Comparison of ENCODE assay signal across 33 mouse cellular contexts in the genomic region with DNA sequence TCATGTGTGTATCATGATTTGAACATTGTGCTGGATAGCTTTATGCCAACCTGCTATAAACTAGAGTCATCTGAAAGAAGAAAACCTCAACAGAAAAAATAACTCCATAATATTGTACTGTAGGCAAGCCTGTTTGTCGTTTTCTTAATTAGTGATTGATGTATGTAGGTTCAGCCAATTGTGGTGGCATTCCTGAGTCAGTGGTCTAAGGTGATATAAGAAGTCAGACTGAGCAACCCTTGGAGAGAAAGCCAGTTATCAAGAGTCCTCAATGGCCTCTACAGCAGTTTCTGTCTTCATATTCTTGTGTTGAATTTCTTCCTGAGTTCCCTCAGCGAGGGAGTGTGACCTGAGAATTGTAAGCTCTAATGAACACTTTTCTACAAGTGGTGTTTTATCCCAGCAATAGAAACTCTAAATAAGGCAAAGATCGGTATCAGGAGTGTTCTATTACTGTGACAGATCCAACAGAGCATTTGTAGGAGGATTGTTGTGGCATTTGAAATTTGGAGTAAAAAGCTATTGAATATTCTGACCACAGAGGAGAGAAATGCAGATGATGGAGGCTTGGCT. TPM values are rescaled to one million over a fixed set of nuclear protein-coding genes. Genes with fewer than 3 reads are reported as not detected.
"Had no signal": no experiment of that assay in that cellular context is flagged by ENCODE, and none has a peak within 500 bp of the region (broad histone marks: within the 10 kb centered on the region; RNA-seq: fewer than 3 reads in every experiment).

No protein-coding gene starts in this region.

- DNase-seq: left cerebral cortex, postnatal 4 days; liver; liver, embryonic 13.5 days; liver, postnatal 0 days; lung, adult 18-20 months; lung, adult 2 months; lung, embryonic 14.5 days; lung, postnatal 10 days; lung, postnatal 14 days; lung, postnatal 36 days; lung, postnatal 4 days; midbrain, embryonic 14.5 days had no signal

- H3K9me3 ChIP-seq: limb, embryonic 10.5 days; limb, embryonic 12.5 days; limb, embryonic 13.5 days; limb, embryonic 15.5 days; liver, embryonic 12.5 days; liver, embryonic 13.5 days; liver, embryonic 15.5 days; lung, embryonic 15.5 days; megakaryocyte, embryonic 14.5 days; midbrain, embryonic 10.5 days; midbrain, embryonic 12.5 days; midbrain, embryonic 13.5 days; midbrain, embryonic 15.5 days had no signal

- H3K27ac ChIP-seq: limb, embryonic 10.5 days; limb, embryonic 12.5 days; limb, embryonic 13.5 days; limb, embryonic 15.5 days; liver, embryonic 12.5 days; liver, embryonic 13.5 days; liver, embryonic 14.5 days; liver, embryonic 15.5 days; lung, embryonic 15.5 days; macrophage; midbrain, embryonic 10.5 days; midbrain, embryonic 12.5 days; midbrain, embryonic 13.5 days; midbrain, embryonic 15.5 days had no signal

- H3K4me3 ChIP-seq: limb, embryonic 10.5 days; limb, embryonic 12.5 days; limb, embryonic 13.5 days; limb, embryonic 15.5 days; liver, embryonic 12.5 days; liver, embryonic 13.5 days; liver, embryonic 15.5 days; lung, embryonic 15.5 days; megakaryocyte, embryonic 14.5 days; midbrain, embryonic 10.5 days; midbrain, embryonic 12.5 days; midbrain, embryonic 13.5 days; midbrain, embryonic 15.5 days; myocyte had no signal

- H3K9ac ChIP-seq: limb, embryonic 12.5 days; limb, embryonic 13.5 days; limb, embryonic 15.5 days; liver, embryonic 12.5 days; liver, embryonic 13.5 days; liver, embryonic 14.5 days; liver, embryonic 15.5 days; liver, postnatal 0 days; lung, embryonic 14.5 days; lung, embryonic 15.5 days; midbrain, embryonic 12.5 days; midbrain, embryonic 13.5 days; midbrain, embryonic 15.5 days had no signal

- H3K36me3 ChIP-seq: limb, embryonic 10.5 days; limb, embryonic 12.5 days; limb, embryonic 13.5 days; limb, embryonic 15.5 days; liver, embryonic 12.5 days; liver, embryonic 13.5 days; liver, embryonic 15.5 days; lung, embryonic 15.5 days; midbrain, embryonic 10.5 days; midbrain, embryonic 12.5 days; midbrain, embryonic 13.5 days; midbrain, embryonic 15.5 days had no signal

- H3K4me2 ChIP-seq: limb, embryonic 12.5 days; limb, embryonic 13.5 days; limb, embryonic 15.5 days; liver, embryonic 12.5 days; liver, embryonic 13.5 days; liver, embryonic 15.5 days; lung, embryonic 14.5 days; lung, embryonic 15.5 days; midbrain, embryonic 11.5 days; midbrain, embryonic 12.5 days; midbrain, embryonic 13.5 days; midbrain, embryonic 15.5 days had no signal

- H3K27me3 ChIP-seq: limb, embryonic 12.5 days; limb, embryonic 13.5 days; limb, embryonic 15.5 days; liver, embryonic 12.5 days; liver, embryonic 13.5 days; liver, embryonic 15.5 days; lung, embryonic 15.5 days; megakaryocyte, embryonic 14.5 days; midbrain, embryonic 12.5 days; midbrain, embryonic 13.5 days; midbrain, embryonic 15.5 days had no signal

- ATAC-seq: liver, embryonic 12.5 days; liver, postnatal 0 days; lung, postnatal 0 days; midbrain, embryonic 13.5 days; midbrain, embryonic 15.5 days; midbrain, embryonic 16.5 days had no signal

- H3K4me1 ChIP-seq: limb, embryonic 10.5 days; limb, embryonic 12.5 days; limb, embryonic 13.5 days; limb, embryonic 15.5 days; liver, embryonic 12.5 days; liver, embryonic 13.5 days; liver, embryonic 15.5 days; lung, embryonic 15.5 days; megakaryocyte, embryonic 14.5 days; midbrain, embryonic 10.5 days; midbrain, embryonic 12.5 days; midbrain, embryonic 13.5 days; midbrain, embryonic 15.5 days had no signal

RNA-seq across cellular contexts. Expression of a gene that starts 17.7 kb away (rescaled TPM):
- polyA plus RNA-seq: limb, embryonic 10.5 days; limb, embryonic 11.5 days; limb, embryonic 13.5 days; liver, embryonic 12.5 days; midbrain, embryonic 10.5 days; midbrain, embryonic 11.5 days; midbrain, embryonic 15.5 days; midbrain, embryonic 16.5 days; midbrain, postnatal 0 days; neural tube, embryonic 11.5 days had no signal
